Mouse (Mus musculus) bone marrow, adult 2 months (tissue): ENCODE data around the gene Cbl.

Source experiments
- CTCF ChIP-seq: fragments of 200-500 bp; IDR thresholded peaks from 2 replicates; pipeline ENCODE4 v1.5.1; 2011; ENCODE audit warnings: low read length, control low read depth; ENCODE audit not compliant: control insufficient read depth, insufficient read depth
- POLR2A ChIP-seq: fragments of 200-500 bp; IDR thresholded peaks from 2 replicates; pipeline ENCODE4 v1.6.1; 2011; ENCODE audit warnings: low read depth, mild to moderate bottlenecking, control low read depth, low read length, borderline replicate concordance; ENCODE audit not compliant: control insufficient read depth

DNA sequence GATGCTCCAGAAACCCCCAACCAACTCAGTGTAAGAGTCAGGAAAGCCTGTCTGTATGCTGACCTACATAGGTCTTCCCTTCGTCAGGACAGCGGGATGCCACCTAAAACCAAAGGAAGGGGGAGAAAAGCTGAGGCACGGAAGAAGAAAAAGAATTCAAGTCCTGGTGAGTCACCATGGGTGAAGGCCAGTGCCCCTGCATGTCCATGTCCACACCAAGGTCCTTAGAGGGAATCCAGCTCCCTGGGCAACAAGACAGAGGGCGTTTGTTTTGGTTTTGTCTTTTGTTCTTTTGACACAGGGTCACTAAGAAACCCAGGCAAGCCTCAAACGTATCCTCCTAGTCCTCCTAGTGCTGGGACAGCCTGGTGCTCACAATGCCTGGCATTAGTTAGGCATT lies 7.1 kb upstream of the Cbl start:
- TF ChIP-seq POLR2A (no peak), CTCF (no peak)
